Mouse (Mus musculus) heart, postnatal 4 days (tissue): ENCODE measurements around the gene Wdr62. TPM values are rescaled to one million over a fixed set of nuclear protein-coding genes. Genes with fewer than 3 reads are reported as not detected.
"Not testable (repeated sequence)": the region's sequence is repeated elsewhere in the genome, so short reads cannot be mapped to it uniquely, and the experiment has no call there.

Source experiments
- DNase-seq: peaks from one replicate; pipeline ENCODE4 v3.0.0; 2021
- total RNA-seq, 2 experiments: library from RNA; stranded (reverse); gene quantifications; 2 replicates each; pipeline ENCODE4 v1.2.3; 2021

Gene Wdr62
- total RNA-seq, 2 experiments from 2014 or later: 9.7 to 12.3 TPM

DNA sequence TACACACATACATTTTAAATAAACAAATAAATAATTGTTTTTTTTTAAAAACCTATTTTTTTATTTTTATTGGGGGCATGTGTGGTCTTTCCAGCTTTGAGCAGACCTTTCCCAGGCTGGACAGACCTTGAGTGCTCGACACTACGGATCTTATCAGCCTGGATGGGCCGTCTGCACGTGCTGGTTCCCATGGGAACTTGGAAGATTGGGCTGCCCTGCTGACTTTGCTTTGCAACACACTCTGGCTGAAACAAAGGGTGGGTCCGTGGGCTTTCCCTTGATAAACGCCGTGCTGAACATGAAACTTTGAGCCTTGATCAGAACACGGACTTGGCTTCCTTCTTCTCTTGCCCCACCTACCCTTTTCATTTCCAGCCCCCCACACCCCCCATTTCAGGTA is 75.8 kb downstream of the Wdr62 start:
- no peak for DNase-seq

GRCm38 (mm10) chr7:30202895-30203690 is 77.1 kb downstream of the Wdr62 start:
- peak; percentile 51 for DNase-seq

- not testable (repeated sequence) for DNase-seq
Measured at GRCm38 (mm10) chr7:30200661-30201060, 79.6 kb downstream of the Wdr62 start.

DNA sequence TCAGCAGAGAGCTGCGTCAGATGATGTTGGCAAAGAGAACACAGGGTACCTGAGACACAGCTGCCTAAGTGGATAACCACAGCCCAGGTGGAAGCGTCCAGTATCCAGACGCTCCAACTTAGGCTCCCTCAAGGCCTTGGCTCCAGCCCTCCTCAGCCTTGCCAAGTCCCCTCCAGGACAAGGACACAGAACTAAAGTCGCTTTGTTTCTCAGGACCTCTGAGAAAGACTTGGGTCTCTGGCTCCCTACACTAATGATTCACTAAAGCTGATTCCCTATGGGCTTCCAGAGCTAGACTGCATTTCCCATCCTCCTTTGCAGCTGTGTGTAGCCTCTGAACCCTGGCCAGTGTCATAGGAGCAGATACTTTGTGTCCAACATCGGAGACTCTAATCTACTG is 80.0 kb downstream of the Wdr62 start:
- DNase-seq: no peak

- DNase-seq: no peak
Measured at GRCm38 (mm10) chr7:30199498-30200139, 80.6 kb downstream of the Wdr62 start.

GRCm38 (mm10) chr7:30198481-30198971 is 81.7 kb downstream of the Wdr62 start, which contains the start of gene Capns1:
TSS of gene Capns1 (minus strand) at chr7:30198811.
- peak; percentile 75 for DNase-seq

DNA sequence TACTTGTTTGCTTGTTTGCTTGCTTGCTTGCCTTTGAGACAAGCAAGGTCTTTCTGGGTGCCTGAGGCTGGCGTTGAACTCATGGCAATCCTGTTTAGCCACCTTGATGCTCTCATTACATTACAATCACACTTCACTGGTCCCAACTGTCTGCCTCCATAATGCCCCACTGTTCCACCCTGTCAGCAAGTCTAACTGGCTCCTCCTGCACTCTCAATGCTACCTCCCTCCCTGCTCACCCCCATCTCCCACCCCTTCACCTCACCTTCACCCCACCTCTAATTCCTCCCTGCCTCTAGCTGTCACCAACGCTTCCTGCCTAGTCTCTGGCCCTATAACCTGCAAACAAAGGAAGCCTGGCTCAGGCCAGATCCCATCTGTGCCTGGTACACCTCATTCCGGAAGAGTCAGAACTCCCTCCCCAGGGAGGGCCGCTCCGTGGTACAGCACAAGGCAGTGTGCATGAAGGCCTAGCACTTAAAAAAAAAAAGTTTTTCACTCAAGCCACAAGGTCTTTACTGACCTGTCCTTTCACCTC is 82.6 kb downstream of the Wdr62 start:
- DNase-seq: no peak

- no peak for DNase-seq
Measured at GRCm38 (mm10) chr7:30196171-30196570, 84.0 kb downstream of the Wdr62 start.

- no peak for DNase-seq
Measured at GRCm38 (mm10) chr7:30195461-30195860, 84.8 kb downstream of the Wdr62 start.

DNA sequence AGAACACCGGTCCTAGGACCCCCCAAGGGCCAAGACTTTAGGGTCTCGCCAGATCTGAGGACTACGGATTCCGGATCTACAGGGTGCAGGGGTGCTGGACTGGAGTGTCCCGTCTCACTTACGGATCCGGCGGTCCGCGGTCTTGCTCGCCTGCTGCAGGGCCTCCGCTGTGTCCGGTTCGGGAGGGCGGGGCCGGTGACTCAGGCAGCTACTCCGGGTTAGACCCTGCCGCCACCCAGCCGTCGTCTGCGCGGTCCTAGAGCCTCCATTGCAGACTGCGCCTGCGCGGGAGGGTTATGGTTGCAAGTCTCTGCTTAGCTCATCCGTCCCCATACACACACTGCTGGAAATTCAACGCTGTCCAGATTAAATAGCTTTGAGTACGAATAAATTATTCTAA is 85.3 kb downstream of the Wdr62 start:
- DNase-seq: peak; percentile 97

DNA sequence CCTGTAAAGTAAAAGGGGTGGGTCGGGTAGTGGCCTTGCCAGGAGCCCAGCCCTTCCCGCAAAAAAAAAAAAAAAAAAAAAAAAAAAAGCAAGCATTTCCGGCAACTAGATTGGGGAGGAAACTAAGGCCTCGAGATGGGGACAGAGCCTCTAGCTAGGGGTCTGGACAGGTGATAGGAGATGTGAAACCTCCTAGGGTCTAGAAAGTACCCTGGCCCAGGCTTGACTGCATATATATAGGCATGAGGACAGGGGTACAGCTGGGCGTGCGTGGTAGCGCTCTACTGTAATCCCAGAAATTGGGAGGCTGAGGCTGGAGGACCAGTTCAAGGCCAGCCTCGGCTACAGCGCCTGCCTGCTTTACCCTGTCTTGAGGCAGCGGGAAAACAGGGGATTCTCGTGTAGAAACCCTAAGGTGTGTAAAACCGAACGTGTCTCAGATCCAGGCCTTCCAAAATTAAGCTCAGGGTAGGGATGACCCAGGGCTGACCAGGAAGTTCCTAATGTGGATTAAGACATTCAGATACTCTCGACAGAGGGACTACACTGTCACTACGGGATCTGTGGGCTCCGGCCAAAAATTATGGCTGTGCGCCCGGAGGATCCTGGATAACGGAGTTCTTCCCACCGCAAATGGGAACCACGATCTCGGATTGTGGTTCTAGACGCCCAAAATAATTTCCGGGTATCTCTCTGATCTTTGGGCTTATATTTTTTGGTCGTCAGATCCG is 86.0 kb downstream of the Wdr62 start:
- DNase-seq: peak; percentile 69

- DNase-seq: peak; percentile 78
Measured at GRCm38 (mm10) chr7:30193581-30194100, 86.6 kb downstream of the Wdr62 start.

GRCm38 (mm10) chr7:30193013-30193412 is 87.2 kb downstream of the Wdr62 start:
- DNase-seq: peak; percentile 26

DNA sequence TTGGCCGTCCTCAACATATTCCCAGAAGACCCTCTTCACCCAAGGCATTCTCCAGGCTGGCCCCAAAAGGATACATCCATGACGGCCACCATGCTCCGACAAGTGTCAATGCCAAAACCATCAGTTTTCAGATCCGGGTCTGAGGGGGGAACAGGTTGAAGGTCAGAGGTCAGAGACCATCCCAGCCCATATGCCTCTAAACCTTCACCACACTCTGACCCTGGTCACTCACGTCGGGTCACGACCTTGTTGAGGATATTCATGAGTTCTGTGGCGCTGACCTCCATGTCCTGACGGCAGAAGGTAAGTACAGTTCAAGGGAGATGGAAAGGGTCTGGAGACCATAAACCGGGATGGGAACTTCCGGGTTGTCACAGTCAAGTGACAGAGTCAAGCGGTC is 88.1 kb downstream of the Wdr62 start:
- DNase-seq: no peak

Other genes with a start within 250 kb of the Wdr62 start
- 1 to 10 TPM; 1.8 to 2.1 TPM for gene Zfp14, start 229.0 kb downstream of the Wdr62 start, total RNA-seq
- gene Zfp82, start 207.5 kb downstream of the Wdr62 start, total RNA-seq: 1 to 10 TPM in 1 of 2 experiments, under 1 TPM in 1; 0.23 to 1.0 TPM
- gene Gm26920, start 190.0 kb downstream of the Wdr62 start, total RNA-seq: under 1 TPM in 1 of 2 experiments, not detected in 1; 0.74 TPM
- 1 to 10 TPM; 2.8 to 3.5 TPM for gene Zfp566, start 189.9 kb downstream of the Wdr62 start, total RNA-seq
- 10 to 100 TPM; 44.2 to 46.1 TPM for gene Zfp260, start 185.6 kb downstream of the Wdr62 start, total RNA-seq
- gene Zfp382, start 158.5 kb downstream of the Wdr62 start, total RNA-seq: 10 to 100 TPM; 10.5 to 11.0 TPM
- 10 to 100 TPM; 45.3 to 46.6 TPM for gene Zfp146, start 110.7 kb downstream of the Wdr62 start, total RNA-seq
- gene Cox7a1, start 96.3 kb downstream of the Wdr62 start, total RNA-seq: 100 to 1,000 TPM; 693 to 795 TPM
- 100 to 1,000 TPM; 251 to 261 TPM for gene Capns1, start 81.6 kb downstream of the Wdr62 start, total RNA-seq
- gene Polr2i, start 48.5 kb downstream of the Wdr62 start, total RNA-seq: 10 to 100 TPM; 61.9 to 70.3 TPM
- gene Tbcb, start 48.1 kb downstream of the Wdr62 start, total RNA-seq: 10 to 100 TPM; 77.2 to 78.9 TPM
- gene Ovol3, start 44.7 kb downstream of the Wdr62 start, total RNA-seq: not detected
- under 1 TPM; 0.38 to 0.54 TPM for gene Thap8, start 325 bp downstream of the Wdr62 start, total RNA-seq
- 10 to 100 TPM; 10.1 to 12.8 TPM for gene Clip3, start 11.3 kb upstream of the Wdr62 start, total RNA-seq
- gene Alkbh6, start 28.3 kb upstream of the Wdr62 start, total RNA-seq: 10 to 100 TPM; 29.4 to 30.8 TPM
- 1 to 10 TPM; 1.3 to 3.2 TPM for gene Syne4, start 34.4 kb upstream of the Wdr62 start, total RNA-seq
- under 1 TPM; 0.70 to 0.91 TPM for gene E130208F15Rik, start 41.3 kb upstream of the Wdr62 start, total RNA-seq
- 10 to 100 TPM; 15.5 to 16.6 TPM for gene Sdhaf1, start 43.5 kb upstream of the Wdr62 start, total RNA-seq
- 1 to 10 TPM; 1.4 to 2.2 TPM for gene Lrfn3, start 82.4 kb upstream of the Wdr62 start, total RNA-seq
- gene Tyrobp, start 133.3 kb upstream of the Wdr62 start, total RNA-seq: 10 to 100 TPM; 11.1 to 13.5 TPM
- gene Hcst, start 139.4 kb upstream of the Wdr62 start, total RNA-seq: under 1 TPM in 1 of 2 experiments, not detected in 1; 0.88 TPM
- gene Nfkbid, start 141.3 kb upstream of the Wdr62 start, total RNA-seq: 1 to 10 TPM in 1 of 2 experiments, under 1 TPM in 1; 0.43 to 1.3 TPM
- gene Aplp1, start 165.1 kb upstream of the Wdr62 start, total RNA-seq: 1 to 10 TPM; 6.0 to 7.4 TPM
- gene Kirrel2, start 177.3 kb upstream of the Wdr62 start, total RNA-seq: under 1 TPM in 1 of 2 experiments, not detected in 1; 0.34 TPM
- not detected for gene Nphs1, start 177.9 kb upstream of the Wdr62 start, total RNA-seq
- gene Prodh2, start 213.2 kb upstream of the Wdr62 start, total RNA-seq: not detected